Mouse (Mus musculus) T-cell, adult 2 months (primary cell): ENCODE data around the gene Dimt1.
A peak's percentile ranks its signal among the peaks of the same experiment; 100 is the strongest.
"Not testable (repeated sequence)": the region's sequence is repeated elsewhere in the genome, so short reads cannot be mapped to it uniquely, and the experiment has no call there.

Source experiments
- DNase-seq: peaks from one replicate; pipeline ENCODE4 v3.0.0; 2022; ENCODE audit warnings: low spot score

Gene Dimt1

GRCm38 (mm10) chr13:106946594-106947540 lies at the start of gene Dimt1:
Gene Dimt1, plus strand, starts transcription at chr13:106947127.
- peak; percentile 96 for DNase-seq

DNA sequence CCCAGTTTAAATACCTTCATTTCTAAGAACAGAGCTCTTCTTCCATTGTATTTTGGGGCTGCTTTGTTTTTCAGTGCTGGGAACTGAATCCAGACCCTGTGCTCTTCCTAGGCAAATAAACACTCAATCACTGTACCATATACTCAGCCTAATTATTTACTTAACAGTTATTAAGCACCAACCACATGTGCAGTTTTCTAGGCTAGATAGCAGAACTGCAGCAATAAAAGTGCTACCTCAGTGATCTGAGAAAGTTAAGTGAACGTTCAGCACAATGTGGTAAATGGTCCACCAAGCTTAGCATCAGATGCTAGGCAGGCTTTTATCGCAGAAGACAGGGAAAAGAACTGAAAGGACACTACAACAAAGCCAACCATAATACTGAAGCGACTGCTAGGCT lies 42.3 kb upstream of the Dimt1 start:
- no peak for DNase-seq

DNA sequence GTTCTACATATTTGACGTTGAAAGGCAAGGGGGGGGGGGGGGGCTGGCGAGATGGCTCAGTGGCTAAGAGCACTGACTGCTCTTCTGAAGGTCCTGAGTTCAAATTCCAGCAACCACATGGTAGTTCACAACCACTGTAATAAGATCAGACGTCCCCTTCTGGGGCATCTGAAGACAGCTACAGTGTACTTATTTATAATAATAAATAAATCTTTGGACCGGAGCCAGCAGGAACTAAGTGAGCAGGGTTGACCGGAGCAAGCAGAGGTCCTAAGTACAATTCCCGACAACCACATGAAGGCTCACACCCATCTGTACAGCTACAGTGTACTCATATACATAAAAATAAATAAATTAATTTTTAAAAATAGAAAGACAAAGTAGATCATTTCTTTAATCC lies 41.8 kb upstream of the Dimt1 start:
- DNase-seq, result not testable (repeated sequence)

- DNase-seq, result no peak
Observed at GRCm38 (mm10) chr13:106907273-106907672, 39.7 kb upstream of the Dimt1 start.

DNA sequence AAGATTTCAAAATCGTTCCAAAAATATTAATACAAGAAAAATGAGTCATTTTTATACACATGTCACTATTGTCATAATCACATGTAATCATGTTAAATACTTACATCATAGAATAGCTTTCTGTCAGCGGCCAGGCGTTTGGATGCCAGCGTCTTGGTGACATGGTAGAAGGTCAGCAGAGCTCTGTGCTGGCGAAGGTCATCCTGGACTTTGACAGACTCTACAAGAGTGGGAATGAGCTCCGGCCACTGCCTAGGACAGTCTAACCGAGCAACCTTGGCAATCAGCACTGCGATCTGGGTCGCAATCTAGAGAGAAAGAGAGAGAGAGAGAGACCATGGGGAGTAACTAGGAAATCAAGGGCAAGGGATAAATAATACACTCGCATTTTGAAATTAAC lies 36.8 kb upstream of the Dimt1 start:
- DNase-seq, result no peak

GRCm38 (mm10) chr13:106913125-106913736 lies 33.7 kb upstream of the Dimt1 start:
- no peak for DNase-seq

- DNase-seq, result no peak
Observed at GRCm38 (mm10) chr13:106918322-106919050, 28.4 kb upstream of the Dimt1 start.

DNA sequence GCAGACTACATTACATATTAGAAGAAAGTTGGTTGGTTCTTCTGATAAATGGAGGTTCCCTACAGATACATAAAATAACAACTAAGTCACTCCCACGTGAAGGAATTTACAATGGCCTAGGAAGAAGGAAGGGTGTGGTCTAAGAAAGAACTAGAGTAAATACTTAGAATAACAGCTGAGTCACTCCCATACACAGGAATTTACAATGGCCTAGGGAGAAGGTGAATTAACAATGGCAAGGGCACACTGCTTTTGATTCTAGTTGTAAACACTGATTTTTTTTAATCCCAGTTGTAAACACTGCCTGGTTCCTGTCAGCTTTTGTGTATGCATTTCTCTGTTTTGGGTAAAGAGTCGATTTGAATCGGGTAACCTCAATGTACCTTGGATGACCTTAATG lies 21.0 kb upstream of the Dimt1 start:
- DNase-seq, result not testable (repeated sequence)

DNA sequence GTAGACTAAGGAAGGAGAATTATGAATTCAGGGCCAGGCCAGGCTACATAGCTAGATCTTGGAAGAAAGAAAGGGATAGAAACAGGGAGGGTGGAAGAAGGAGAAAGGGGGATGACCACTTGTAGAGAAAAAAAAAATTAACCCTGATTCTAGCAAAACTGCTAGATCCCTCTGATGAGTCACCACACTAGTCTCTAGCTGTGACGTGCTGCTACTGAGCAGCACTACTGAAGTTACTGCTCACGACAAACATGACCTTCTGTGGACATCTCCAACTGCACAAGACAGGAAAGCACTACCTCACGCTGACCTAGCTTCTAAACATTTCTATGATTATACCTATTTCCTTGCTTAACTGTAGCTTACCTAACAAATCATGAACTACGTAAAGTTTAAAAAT lies 18.6 kb upstream of the Dimt1 start:
- DNase-seq, result no peak

DNA sequence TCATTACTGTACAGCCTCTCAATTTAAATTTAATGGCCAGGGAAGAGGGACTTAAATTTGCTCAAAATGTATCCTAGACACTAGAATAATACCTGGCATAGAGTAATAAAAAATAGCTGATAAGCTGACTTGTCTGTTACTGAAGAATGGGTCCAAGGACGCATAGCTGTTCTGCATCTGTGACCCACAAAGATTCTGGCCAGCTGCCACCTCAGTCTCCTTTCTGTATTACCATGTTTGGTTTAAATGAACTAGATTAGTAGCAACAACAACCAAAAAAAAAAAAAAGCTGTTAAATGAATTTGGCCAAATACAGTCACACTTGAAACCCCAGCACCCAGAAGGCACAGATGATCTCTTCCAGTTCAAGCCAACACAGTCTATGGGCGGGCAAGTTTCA lies 17.7 kb upstream of the Dimt1 start:
- no peak for DNase-seq

DNA sequence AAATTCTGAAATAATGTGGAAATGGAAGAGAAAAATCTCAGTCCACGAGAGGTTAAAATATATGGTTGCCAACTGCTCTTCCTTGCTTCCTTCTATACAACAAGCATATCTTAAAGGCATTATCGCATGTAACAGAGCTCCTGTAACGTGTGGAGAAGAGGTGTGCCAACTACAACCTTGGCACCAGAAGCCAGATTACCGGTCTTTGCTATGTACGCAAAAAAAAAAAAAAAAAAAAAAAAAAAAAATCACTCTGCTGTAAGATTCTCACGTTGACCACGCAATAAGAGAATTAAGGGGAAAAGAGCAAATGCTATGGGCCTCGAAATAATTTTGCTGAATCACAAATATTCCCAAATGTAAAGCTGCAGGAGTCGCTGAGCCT lies 11.1 kb upstream of the Dimt1 start:
- DNase-seq, result no peak

DNA sequence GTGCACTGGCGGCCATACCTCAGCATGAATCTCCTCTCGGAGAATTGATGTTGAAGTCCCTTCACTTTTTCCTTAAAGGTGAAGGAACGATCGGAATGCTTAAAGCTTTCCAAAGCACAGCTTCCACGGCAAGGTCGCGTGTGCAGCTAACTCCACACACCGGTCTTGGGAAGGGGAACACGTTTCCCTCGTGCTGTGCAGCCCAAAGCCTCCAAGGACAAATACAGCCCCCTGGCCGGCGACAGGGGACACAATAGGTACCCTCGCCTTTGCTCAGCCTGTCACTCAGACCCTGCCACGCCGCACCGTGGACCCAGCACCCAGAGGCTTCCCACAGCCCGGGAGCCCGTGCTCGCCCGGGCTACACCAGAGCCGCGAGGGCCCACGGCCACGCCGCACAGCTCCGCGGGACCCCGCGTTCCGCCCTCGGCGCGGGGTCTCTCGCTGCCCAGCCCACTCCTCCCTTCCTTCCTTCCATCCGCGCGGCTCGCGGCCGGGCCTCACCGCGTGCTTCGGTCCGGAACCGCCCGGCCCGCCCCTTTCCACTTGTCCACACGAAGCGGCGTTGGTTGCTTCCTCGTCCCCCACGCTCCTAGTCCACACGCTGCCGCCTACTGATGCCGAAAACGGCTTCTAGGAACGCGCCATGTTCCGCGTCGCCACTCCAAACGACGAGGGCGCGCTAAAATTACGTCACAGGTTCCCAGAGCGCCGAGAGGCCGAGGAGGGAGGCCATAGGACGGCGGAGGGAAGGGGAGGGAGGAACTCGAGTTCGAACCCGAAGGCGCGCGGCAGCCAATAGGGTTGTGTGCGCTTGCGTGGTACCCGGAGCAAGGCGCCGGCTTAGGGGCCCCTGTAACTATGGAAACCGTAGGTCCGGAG lies 10.4 kb upstream of the Dimt1 start, which contains the start of gene Ipo11:
Gene Ipo11 (minus strand): TSS at position 703 of the 882 bp plus-strand sequence.
- DNase-seq, result peak; percentile 88

DNA sequence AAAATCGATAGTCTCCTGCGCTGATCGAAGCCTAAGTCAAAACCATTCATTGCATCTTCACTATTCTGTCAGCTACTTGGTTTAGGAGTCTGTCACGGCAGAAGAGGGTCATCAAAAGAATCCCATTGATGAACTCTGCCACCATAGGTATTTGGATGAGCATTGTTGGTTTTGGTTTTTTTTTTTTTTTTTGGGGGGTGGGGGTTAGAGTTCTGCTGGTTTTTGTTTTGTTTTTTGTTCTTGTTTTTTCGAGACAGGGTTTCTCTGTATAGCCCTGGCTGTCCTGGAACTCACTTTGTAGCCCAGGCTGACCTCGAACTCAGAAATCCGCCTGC lies 9.8 kb upstream of the Dimt1 start:
- no peak for DNase-seq

- no peak for DNase-seq
Observed at GRCm38 (mm10) chr13:106941211-106941976, 5.5 kb upstream of the Dimt1 start.

DNA sequence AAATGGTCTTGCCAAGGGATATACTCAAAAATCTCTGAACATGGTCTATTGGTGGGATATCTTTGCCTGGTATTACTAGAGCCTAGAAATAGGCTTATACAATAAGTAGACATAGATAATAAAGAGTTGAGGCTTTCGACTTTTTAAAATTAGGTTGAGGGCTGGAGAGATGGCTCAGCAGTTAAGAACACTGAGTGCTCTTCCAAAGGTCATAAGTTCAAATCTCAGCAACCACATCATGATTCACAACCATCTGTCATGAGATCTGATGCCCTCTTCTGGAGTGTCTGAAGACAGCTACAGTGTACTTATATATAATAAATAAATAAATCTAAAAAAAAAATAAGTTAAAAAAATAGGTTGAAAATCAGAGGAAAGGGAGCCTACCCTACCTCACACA lies 4.2 kb upstream of the Dimt1 start:
- DNase-seq, result no peak

- DNase-seq, result no peak
Observed at GRCm38 (mm10) chr13:106945518-106945917, 1.4 kb upstream of the Dimt1 start.

GRCm38 (mm10) chr13:106947583-106947982 lies 656 bp downstream of the Dimt1 start:
- DNase-seq, result no peak

- DNase-seq, result no peak
Observed at GRCm38 (mm10) chr13:106954880-106955279, 8.0 kb downstream of the Dimt1 start.

- DNase-seq, result no peak
Observed at GRCm38 (mm10) chr13:106957554-106957953, 10.6 kb downstream of the Dimt1 start.

- DNase-seq, result no peak
Observed at GRCm38 (mm10) chr13:106958286-106958685, 11.4 kb downstream of the Dimt1 start.

DNA sequence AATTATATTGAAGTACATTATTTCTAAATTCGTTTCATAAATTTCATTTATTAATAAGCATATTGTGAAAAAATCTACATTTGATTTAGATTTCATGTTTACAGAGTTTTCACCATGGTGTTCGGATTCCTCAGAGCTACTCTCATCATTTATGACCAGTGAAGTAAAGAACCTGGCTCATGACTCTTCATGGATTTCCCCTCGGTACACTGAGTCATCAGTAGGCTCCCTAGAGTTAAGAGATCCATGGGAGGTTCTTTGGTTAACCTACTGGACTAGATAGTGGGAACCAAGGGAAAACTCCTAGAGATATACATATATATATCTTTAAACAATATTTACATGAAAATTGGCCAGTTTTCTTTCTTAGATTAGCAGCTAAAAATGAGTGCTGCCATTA lies 13.6 kb downstream of the Dimt1 start:
- DNase-seq, result no peak
